Mouse (Mus musculus) naive thymus-derived CD4-positive, alpha-beta T cell, adult 2 months (primary cell): ENCODE data around the gene Gm5891.
"Not testable (repeated sequence)": the region's sequence is repeated elsewhere in the genome, so short reads cannot be mapped to it uniquely, and the experiment has no call there.

Source experiments
- DNase-seq: peaks from one replicate; pipeline ENCODE4 v3.0.0-alpha.2; 2011; ENCODE audit warnings: low read depth

The Gm5891 gene

DNA sequence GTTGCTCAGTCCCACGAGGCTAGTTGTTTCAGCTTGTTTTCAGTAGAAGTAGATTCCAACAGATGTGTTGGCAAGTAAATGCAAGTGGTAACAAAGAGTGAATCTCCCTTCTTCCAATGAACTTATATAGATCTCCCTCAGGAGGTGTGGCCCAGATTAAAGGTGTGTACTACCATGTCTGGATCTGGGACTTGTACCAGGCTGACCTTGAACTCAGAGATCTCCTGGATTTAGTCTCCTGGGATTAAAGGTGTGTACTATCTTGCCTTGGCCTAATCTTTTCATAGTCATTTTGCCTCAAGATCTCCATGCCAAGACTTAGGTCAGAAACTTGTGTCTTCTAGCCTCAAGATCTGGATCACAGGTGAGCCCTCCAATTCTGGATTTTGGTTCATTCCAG lies at the start of gene Gm5891:
Gene Gm5891 (minus strand): TSS at position 101 of the 400 bp plus-strand sequence.
- DNase-seq = not testable (repeated sequence)
